Mouse (Mus musculus): ENCODE measurements around the gene Rrp15.

DNA sequence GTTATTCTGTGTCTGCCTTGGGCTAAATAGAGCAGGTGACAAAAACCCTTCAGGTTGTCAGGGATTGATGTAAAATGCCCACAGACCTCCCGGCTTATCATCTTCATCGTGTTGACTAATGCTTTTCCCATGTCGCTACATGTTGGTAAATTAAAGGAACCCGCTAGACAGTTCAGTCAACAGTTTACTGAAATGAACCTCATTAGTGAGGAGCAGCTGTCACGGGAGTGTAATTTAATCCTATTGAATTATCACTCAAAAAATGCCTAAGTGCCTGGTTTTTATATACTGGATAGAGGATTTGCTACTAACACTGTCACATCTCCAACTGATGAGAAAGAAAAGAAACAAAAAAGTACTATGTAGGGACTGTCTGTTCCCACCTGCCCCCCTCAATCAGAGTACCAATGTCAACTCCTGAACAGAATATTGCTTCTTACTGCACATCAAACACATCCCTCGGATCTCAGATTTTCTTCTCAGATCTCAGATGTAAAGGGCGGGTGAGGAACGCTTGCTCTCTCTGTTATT lies 23.5 kb upstream of the Rrp15 start:
- TF ChIP-seq MAZ (IDR thresholded peaks at IDR 0.05; ENCODE audit: low read depth, low read length), result no peak
- no peak for TF ChIP-seq BHLHE40 (IDR thresholded peaks at IDR 0.05; ENCODE audit: borderline replicate concordance, low read depth, low read length)
- no peak for TF ChIP-seq UBTF (IDR thresholded peaks at IDR 0.05; ENCODE audit: borderline replicate concordance, insufficient read depth, low read depth, low read length)
- TF ChIP-seq POLR2A (IDR thresholded peaks at IDR 0.05; ENCODE audit: control insufficient read depth in 1 of 2, insufficient read depth in 1 of 2, low read depth in 1 of 2, low read length in 2 of 2, poor library complexity in 1 of 2), result no peak
